Mouse (Mus musculus): ENCODE data around the gene Clybl. TPM values are rescaled to one million over a fixed set of nuclear protein-coding genes. Genes with fewer than 3 reads are reported as not detected.

Clybl gene
- polyA plus RNA-seq, 1 experiment from 2014 or later = 22.1 TPM

DNA sequence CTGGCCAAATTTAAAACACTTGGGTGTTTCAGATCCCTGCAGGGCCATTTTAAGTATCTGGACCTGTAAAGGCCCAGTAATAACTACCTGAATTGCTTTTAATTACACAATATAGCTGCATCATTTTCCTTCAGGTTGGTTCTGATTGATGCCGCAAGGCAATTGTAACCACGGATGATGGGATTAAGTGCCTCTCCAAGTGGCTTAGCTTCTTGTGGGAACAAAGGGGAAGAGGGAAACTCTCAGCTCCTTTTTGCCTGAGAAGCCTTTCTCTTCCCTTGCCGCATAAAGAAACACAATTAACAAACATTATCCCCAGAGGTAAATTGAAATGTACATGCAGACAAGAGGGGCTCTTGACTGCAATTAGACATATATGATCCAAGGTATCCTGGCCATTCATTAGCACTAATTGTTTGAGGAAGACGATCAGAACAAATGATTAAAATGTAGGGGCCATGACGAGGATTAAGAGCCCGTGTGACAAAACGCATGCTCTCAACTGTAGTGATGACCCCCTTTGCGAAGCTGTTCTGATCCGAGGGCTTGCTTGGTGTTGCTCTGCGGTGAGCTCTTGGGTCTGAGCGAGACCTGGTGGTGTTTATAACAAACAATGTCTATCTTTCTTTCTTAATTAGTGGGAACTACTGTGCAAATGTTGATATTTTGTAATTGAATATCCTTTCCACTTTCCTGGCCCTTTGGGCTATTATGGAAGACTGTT, 116.0 kb downstream of the Clybl start:
- 67% methylated on average over 11 of the region's 11 CpGs for WGBS (ENCODE audit: insufficient replicate concordance)
- H3K36me3 ChIP-seq (ENCODE audit: control insufficient read depth, insufficient read depth) = no peaks in the 10 kb centered on the region
- no peaks in the 10 kb centered on the region for H3K27me3 ChIP-seq (ENCODE audit: control insufficient read depth, insufficient read depth, low read depth, low read length)
- H3K4me1 ChIP-seq (ENCODE audit: control insufficient read depth, low read depth, low read length) = no peaks in the 10 kb centered on the region
- H3K4me3 ChIP-seq (ENCODE audit: low read depth, low read length) = no peak overlapping the region
- H3K4me2 ChIP-seq (ENCODE audit: low read depth, low read length) = no peak overlapping the region
- H3K9me3 ChIP-seq (replicated peaks; ENCODE audit: control insufficient read depth, low read length) = no peaks in the 10 kb centered on the region
- no peak overlapping the region for H3K9ac ChIP-seq (ENCODE audit: low read depth, low read length)
- H3K27ac ChIP-seq (ENCODE audit: low read length) = no peak overlapping the region
- no peak for ATAC-seq (ENCODE audit: low read depth)

- no peak overlapping the region for H3K9ac ChIP-seq (ENCODE audit: low read depth, low read length)
- no peaks in the 10 kb centered on the region for H3K9me3 ChIP-seq (replicated peaks; ENCODE audit: control insufficient read depth, low read length)
- no peak overlapping the region for H3K27ac ChIP-seq (ENCODE audit: low read length)
- no peaks in the 10 kb centered on the region for H3K4me1 ChIP-seq (ENCODE audit: control insufficient read depth, low read depth, low read length)
- no peaks in the 10 kb centered on the region for H3K27me3 ChIP-seq (ENCODE audit: control insufficient read depth, insufficient read depth, low read depth, low read length)
- ATAC-seq (ENCODE audit: low read depth) = no peak
- H3K4me3 ChIP-seq (ENCODE audit: low read depth, low read length) = no peak overlapping the region
- no peak overlapping the region for H3K4me2 ChIP-seq (ENCODE audit: low read depth, low read length)
- H3K36me3 ChIP-seq (ENCODE audit: control insufficient read depth, insufficient read depth) = no peaks in the 10 kb centered on the region
- 75% methylated on average over 11 of the region's 11 CpGs for WGBS (ENCODE audit: insufficient replicate concordance)
Measured at GRCm38 (mm10) chr14:122300261-122300660, 118.8 kb downstream of the Clybl start.

- no peak overlapping the region for H3K4me2 ChIP-seq (ENCODE audit: low read depth, low read length)
- no peak overlapping the region for H3K27ac ChIP-seq (ENCODE audit: low read length)
- no peaks in the 10 kb centered on the region for H3K4me1 ChIP-seq (ENCODE audit: control insufficient read depth, low read depth, low read length)
- no peaks in the 10 kb centered on the region for H3K36me3 ChIP-seq (ENCODE audit: control insufficient read depth, insufficient read depth)
- H3K4me3 ChIP-seq (ENCODE audit: low read depth, low read length) = no peak overlapping the region
- H3K9me3 ChIP-seq (replicated peaks; ENCODE audit: control insufficient read depth, low read length) = no peaks in the 10 kb centered on the region
- ATAC-seq (ENCODE audit: low read depth) = no peak
- H3K27me3 ChIP-seq (ENCODE audit: control insufficient read depth, insufficient read depth, low read depth, low read length) = no peaks in the 10 kb centered on the region
- WGBS (ENCODE audit: insufficient replicate concordance) = 10% methylated on average over 1 of the region's 1 CpGs
- no peak overlapping the region for H3K9ac ChIP-seq (ENCODE audit: low read depth, low read length)
Measured at GRCm38 (mm10) chr14:122303821-122304220, 122.3 kb downstream of the Clybl start.

DNA sequence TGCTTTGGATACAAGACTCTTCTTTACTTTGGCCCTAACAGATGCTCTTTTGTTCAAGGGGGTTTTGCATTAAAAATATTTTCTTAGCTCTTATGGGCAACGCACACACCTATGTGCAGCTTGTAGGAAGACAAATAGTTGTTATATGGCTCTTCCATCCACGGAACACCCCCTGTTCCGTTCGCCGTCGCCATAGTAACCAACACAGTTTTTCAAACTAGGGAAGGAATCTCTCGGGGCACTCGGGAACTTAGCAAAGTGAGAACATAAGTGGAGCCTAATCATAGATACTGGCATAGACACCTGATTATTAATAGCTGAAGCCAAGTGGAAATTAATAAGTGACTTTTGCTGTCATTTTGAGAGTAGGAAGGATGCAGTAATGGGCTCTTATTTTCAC, 123.6 kb downstream of the Clybl start:
- Histone ChIP-seq H3K4me2 (ENCODE audit: low read depth, low read length) (no peak overlapping the region), H3K9me3 (replicated peaks; ENCODE audit: control insufficient read depth, low read length) (no peaks in the 10 kb centered on the region), H3K9ac (ENCODE audit: low read depth, low read length) (no peak overlapping the region), H3K27me3 (ENCODE audit: control insufficient read depth, insufficient read depth, low read depth, low read length) (no peaks in the 10 kb centered on the region), H3K4me3 (ENCODE audit: low read depth, low read length) (no peak overlapping the region), H3K27ac (ENCODE audit: low read length) (no peak overlapping the region), H3K4me1 (ENCODE audit: control insufficient read depth, low read depth, low read length) (no peaks in the 10 kb centered on the region), H3K36me3 (ENCODE audit: control insufficient read depth, insufficient read depth) (no peaks in the 10 kb centered on the region)
- WGBS (ENCODE audit: insufficient replicate concordance) = 74% methylated on average over 8 of the region's 8 CpGs
- ATAC-seq (ENCODE audit: low read depth) = no peak

GRCm38 (mm10) chr14:122312415-122312814, 130.9 kb downstream of the Clybl start:
- Histone ChIP-seq H3K4me2 (ENCODE audit: low read depth, low read length) (no peak overlapping the region), H3K4me1 (ENCODE audit: control insufficient read depth, low read depth, low read length) (no peaks in the 10 kb centered on the region), H3K27me3 (ENCODE audit: control insufficient read depth, insufficient read depth, low read depth, low read length) (no peaks in the 10 kb centered on the region), H3K9ac (ENCODE audit: low read depth, low read length) (no peak overlapping the region), H3K4me3 (ENCODE audit: low read depth, low read length) (no peak overlapping the region), H3K27ac (ENCODE audit: low read length) (no peak overlapping the region), H3K36me3 (ENCODE audit: control insufficient read depth, insufficient read depth) (no peaks in the 10 kb centered on the region), H3K9me3 (replicated peaks; ENCODE audit: control insufficient read depth, low read length) (no peaks in the 10 kb centered on the region)
- ATAC-seq (ENCODE audit: low read depth) = no peak
- 80% methylated on average over 6 of the region's 6 CpGs for WGBS (ENCODE audit: insufficient replicate concordance)

DNA sequence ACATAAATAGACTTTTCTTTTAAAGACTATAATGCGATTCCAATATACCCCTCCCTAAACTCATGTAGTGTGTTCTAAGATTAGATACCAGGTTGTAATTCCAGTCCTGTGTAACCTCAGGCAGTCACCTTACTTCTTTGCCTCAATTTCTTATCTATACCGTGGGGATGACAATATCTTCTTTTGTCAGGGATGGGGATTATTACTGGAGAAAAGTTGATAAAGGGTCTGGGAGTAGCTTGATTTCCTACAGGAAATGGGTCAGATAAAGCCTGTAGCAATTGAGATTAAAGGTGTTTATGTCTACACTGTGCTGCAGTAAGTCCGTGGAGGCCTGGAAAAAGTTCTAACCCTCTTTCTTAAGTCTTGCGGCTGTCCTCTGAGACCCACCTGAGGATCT, 131.8 kb downstream of the Clybl start:
- Histone ChIP-seq H3K27me3 (ENCODE audit: control insufficient read depth, insufficient read depth, low read depth, low read length) (no peaks in the 10 kb centered on the region), H3K4me2 (ENCODE audit: low read depth, low read length) (no peak overlapping the region), H3K36me3 (ENCODE audit: control insufficient read depth, insufficient read depth) (no peaks in the 10 kb centered on the region), H3K4me1 (ENCODE audit: control insufficient read depth, low read depth, low read length) (no peaks in the 10 kb centered on the region), H3K27ac (ENCODE audit: low read length) (no peak overlapping the region), H3K9me3 (replicated peaks; ENCODE audit: control insufficient read depth, low read length) (no peaks in the 10 kb centered on the region), H3K9ac (ENCODE audit: low read depth, low read length) (no peak overlapping the region), H3K4me3 (ENCODE audit: low read depth, low read length) (no peak overlapping the region)
- no peak for ATAC-seq (ENCODE audit: low read depth)
- WGBS (ENCODE audit: insufficient replicate concordance) = 53% methylated on average over 4 of the region's 4 CpGs

- H3K4me3 ChIP-seq (ENCODE audit: low read depth, low read length) = no peak overlapping the region
- H3K4me1 ChIP-seq (ENCODE audit: control insufficient read depth, low read depth, low read length) = no peaks in the 10 kb centered on the region
- WGBS (ENCODE audit: insufficient replicate concordance) = 71% methylated on average over 12 of the region's 12 CpGs
- no peak for ATAC-seq (ENCODE audit: low read depth)
- no peak overlapping the region for H3K27ac ChIP-seq (ENCODE audit: low read length)
- no peak overlapping the region for H3K4me2 ChIP-seq (ENCODE audit: low read depth, low read length)
- no peak overlapping the region for H3K9ac ChIP-seq (ENCODE audit: low read depth, low read length)
- no peaks in the 10 kb centered on the region for H3K36me3 ChIP-seq (ENCODE audit: control insufficient read depth, insufficient read depth)
- no peaks in the 10 kb centered on the region for H3K9me3 ChIP-seq (replicated peaks; ENCODE audit: control insufficient read depth, low read length)
- H3K27me3 ChIP-seq (ENCODE audit: control insufficient read depth, insufficient read depth, low read depth, low read length) = no peaks in the 10 kb centered on the region
Measured at GRCm38 (mm10) chr14:122315743-122316142, 134.2 kb downstream of the Clybl start.

- H3K36me3 ChIP-seq (ENCODE audit: control insufficient read depth, insufficient read depth) = no peaks in the 10 kb centered on the region
- no peak for ATAC-seq (ENCODE audit: low read depth)
- H3K9ac ChIP-seq (ENCODE audit: low read depth, low read length) = no peak overlapping the region
- no peak overlapping the region for H3K4me3 ChIP-seq (ENCODE audit: low read depth, low read length)
- H3K4me2 ChIP-seq (ENCODE audit: low read depth, low read length) = no peak overlapping the region
- H3K27me3 ChIP-seq (ENCODE audit: control insufficient read depth, insufficient read depth, low read depth, low read length) = no peaks in the 10 kb centered on the region
- WGBS (ENCODE audit: insufficient replicate concordance) = 30% methylated on average over 5 of the region's 5 CpGs
- no peak overlapping the region for H3K27ac ChIP-seq (ENCODE audit: low read length)
- no peaks in the 10 kb centered on the region for H3K9me3 ChIP-seq (replicated peaks; ENCODE audit: control insufficient read depth, low read length)
- H3K4me1 ChIP-seq (ENCODE audit: control insufficient read depth, low read depth, low read length) = no peaks in the 10 kb centered on the region
Measured at GRCm38 (mm10) chr14:122322136-122322535, 140.6 kb downstream of the Clybl start.

DNA sequence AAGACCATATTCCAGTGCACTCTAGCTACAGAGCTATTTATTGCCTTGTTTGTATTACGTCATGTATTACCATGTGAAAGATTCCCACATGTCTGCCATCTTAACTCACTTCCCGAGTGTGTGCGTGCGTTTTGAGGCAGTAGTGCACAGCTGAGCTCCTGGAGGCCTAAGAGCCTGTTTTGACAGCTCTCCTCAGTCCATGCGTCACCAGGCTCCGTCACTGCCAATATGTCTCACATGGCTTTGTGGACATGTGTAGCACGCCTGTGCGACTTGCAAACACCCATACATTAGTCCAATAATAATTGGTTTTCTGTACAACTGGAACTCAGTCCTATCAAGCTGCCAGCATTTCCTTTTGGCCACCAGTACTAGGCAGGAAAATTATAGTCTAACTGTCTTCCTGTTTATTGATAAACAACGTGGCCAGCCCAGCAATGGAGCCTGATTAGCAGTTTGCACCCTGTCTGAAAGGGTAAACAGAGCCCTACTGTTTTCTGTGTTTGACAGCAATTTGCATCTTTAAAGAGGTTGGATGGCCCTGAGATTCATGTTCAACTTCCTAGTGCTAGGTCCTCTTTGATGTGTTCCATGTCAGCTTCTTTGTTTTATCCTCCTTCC, 142.4 kb downstream of the Clybl start:
- Histone ChIP-seq H3K36me3 (ENCODE audit: control insufficient read depth, insufficient read depth) (no peaks in the 10 kb centered on the region), H3K4me1 (ENCODE audit: control insufficient read depth, low read depth, low read length) (no peaks in the 10 kb centered on the region), H3K4me2 (ENCODE audit: low read depth, low read length) (no peak overlapping the region), H3K27me3 (ENCODE audit: control insufficient read depth, insufficient read depth, low read depth, low read length) (no peaks in the 10 kb centered on the region), H3K27ac (ENCODE audit: low read length) (no peak overlapping the region), H3K4me3 (ENCODE audit: low read depth, low read length) (no peak overlapping the region), H3K9ac (ENCODE audit: low read depth, low read length) (no peak overlapping the region), H3K9me3 (replicated peaks; ENCODE audit: control insufficient read depth, low read length) (no peaks in the 10 kb centered on the region)
- ATAC-seq (ENCODE audit: low read depth) = no peak
- WGBS (ENCODE audit: insufficient replicate concordance) = 63% methylated on average over 9 of the region's 9 CpGs

Measured in liver, embryonic 16.5 days (tissue).